Mouse (Mus musculus): ENCODE data around the gene Olfr199. TPM values are rescaled to one million over a fixed set of nuclear protein-coding genes. Genes with fewer than 3 reads are reported as not detected.

The Olfr199 gene
- polyA plus RNA-seq (2014; fragmentation: Illumina TruSeq; extraction: RNeasy Lipid Tissue Mini Kit (QIAGEN cat#74804); ENCODE audit: low read depth, low replicate concordance), result not detected

DNA sequence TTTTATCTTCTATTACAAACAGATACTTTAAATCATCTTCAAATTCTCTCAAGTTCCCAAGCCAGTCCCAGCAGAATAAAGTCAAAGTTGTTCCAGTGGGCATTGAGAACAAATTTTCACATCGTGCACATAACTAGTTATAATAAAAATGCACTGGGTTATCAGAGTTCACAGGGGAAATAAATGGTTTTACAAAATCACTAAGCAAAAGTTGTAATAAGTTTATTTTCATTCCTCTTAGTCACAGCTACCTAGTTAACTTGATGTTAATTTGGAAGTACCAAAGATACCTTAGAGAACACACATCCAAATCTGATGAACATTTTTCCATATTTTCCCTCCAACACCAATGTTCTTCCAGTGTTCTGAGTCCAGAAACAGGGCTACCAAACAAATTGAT is at the start of gene Olfr199:
Gene Olfr199 (minus strand): TSS at position 101 of the 400 bp plus-strand sequence.

DNA sequence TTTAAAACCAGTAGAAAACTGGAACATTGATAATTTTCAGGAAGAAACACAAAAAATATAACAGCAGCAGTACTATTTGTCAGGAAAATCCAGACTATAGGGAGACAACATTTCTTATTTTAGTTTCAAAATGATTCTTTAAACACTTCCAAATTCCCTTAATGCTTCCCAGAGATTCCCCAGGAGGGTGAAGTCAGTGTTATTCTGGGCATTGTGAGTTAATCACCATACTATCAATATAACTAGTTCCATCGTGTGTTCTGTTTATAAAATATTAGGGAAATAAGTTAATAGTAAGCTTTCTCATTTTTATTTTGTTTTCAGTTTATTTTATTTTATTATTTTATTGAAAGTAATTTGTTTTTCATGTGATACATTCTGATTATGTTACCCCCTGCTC is 16.1 kb downstream of the Olfr199 start, which contains the start of gene Olfr198:
Gene Olfr198 (minus strand): TSS at position 101 of the 400 bp plus-strand sequence.

DNA sequence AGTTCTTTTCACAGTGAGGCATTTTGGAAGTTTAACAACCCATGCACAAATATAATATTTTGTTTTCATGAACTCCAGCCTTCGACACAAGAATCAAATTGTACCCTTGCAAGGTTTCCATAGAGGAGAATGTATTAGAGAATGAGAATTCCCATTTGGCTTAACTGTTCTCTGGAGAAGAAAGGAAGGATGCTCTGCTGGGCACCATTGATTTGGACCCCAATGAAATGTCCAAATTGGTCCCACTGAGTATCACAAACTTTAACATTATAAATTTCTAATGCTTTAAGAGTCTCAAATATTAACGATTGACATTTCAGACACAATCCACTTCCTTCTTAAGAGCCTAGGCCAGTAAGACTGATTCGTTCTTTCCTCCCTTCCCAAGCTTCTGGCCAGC is 49.2 kb downstream of the Olfr199 start, which contains the start of gene Olfr196:
Gene Olfr196 (minus strand): TSS at position 101 of the 400 bp plus-strand sequence.

Other genes with a start within 250 kb of the Olfr199 start
- not detected for gene Olfr183, start 224.4 kb downstream of the Olfr199 start, polyA plus RNA-seq (2014; fragmentation: Illumina TruSeq; extraction: RNeasy Lipid Tissue Mini Kit (QIAGEN cat#74804); ENCODE audit: low read depth, low replicate concordance)
- gene Olfr186, start 189.5 kb downstream of the Olfr199 start, polyA plus RNA-seq (2014; fragmentation: Illumina TruSeq; extraction: RNeasy Lipid Tissue Mini Kit (QIAGEN cat#74804); ENCODE audit: low read depth, low replicate concordance), result not detected
- not detected for gene Olfr187, start 180.0 kb downstream of the Olfr199 start, polyA plus RNA-seq (2014; fragmentation: Illumina TruSeq; extraction: RNeasy Lipid Tissue Mini Kit (QIAGEN cat#74804); ENCODE audit: low read depth, low replicate concordance)
- not detected for gene Olfr190, start 141.8 kb downstream of the Olfr199 start, polyA plus RNA-seq (2014; fragmentation: Illumina TruSeq; extraction: RNeasy Lipid Tissue Mini Kit (QIAGEN cat#74804); ENCODE audit: low read depth, low replicate concordance)
- gene Olfr191, start 129.9 kb downstream of the Olfr199 start, polyA plus RNA-seq (2014; fragmentation: Illumina TruSeq; extraction: RNeasy Lipid Tissue Mini Kit (QIAGEN cat#74804); ENCODE audit: low read depth, low replicate concordance), result not detected
- not detected for gene Olfr193, start 107.9 kb downstream of the Olfr199 start, polyA plus RNA-seq (2014; fragmentation: Illumina TruSeq; extraction: RNeasy Lipid Tissue Mini Kit (QIAGEN cat#74804); ENCODE audit: low read depth, low replicate concordance)
- not detected for gene Olfr194, start 98.7 kb downstream of the Olfr199 start, polyA plus RNA-seq (2014; fragmentation: Illumina TruSeq; extraction: RNeasy Lipid Tissue Mini Kit (QIAGEN cat#74804); ENCODE audit: low read depth, low replicate concordance)
- not detected for gene Olfr195, start 72.7 kb downstream of the Olfr199 start, polyA plus RNA-seq (2014; fragmentation: Illumina TruSeq; extraction: RNeasy Lipid Tissue Mini Kit (QIAGEN cat#74804); ENCODE audit: low read depth, low replicate concordance)
- gene Olfr196, start 49.3 kb downstream of the Olfr199 start, polyA plus RNA-seq (2014; fragmentation: Illumina TruSeq; extraction: RNeasy Lipid Tissue Mini Kit (QIAGEN cat#74804); ENCODE audit: low read depth, low replicate concordance), result not detected
- not detected for gene Olfr198, start 16.2 kb downstream of the Olfr199 start, polyA plus RNA-seq (2014; fragmentation: Illumina TruSeq; extraction: RNeasy Lipid Tissue Mini Kit (QIAGEN cat#74804); ENCODE audit: low read depth, low replicate concordance)
- gene Olfr201, start 52.9 kb upstream of the Olfr199 start, polyA plus RNA-seq (2014; fragmentation: Illumina TruSeq; extraction: RNeasy Lipid Tissue Mini Kit (QIAGEN cat#74804); ENCODE audit: low read depth, low replicate concordance), result not detected
- not detected for gene Olfr202, start 67.0 kb upstream of the Olfr199 start, polyA plus RNA-seq (2014; fragmentation: Illumina TruSeq; extraction: RNeasy Lipid Tissue Mini Kit (QIAGEN cat#74804); ENCODE audit: low read depth, low replicate concordance)
- gene Olfr203, start 79.1 kb upstream of the Olfr199 start, polyA plus RNA-seq (2014; fragmentation: Illumina TruSeq; extraction: RNeasy Lipid Tissue Mini Kit (QIAGEN cat#74804); ENCODE audit: low read depth, low replicate concordance), result not detected
- gene Olfr204, start 98.5 kb upstream of the Olfr199 start, polyA plus RNA-seq (2014; fragmentation: Illumina TruSeq; extraction: RNeasy Lipid Tissue Mini Kit (QIAGEN cat#74804); ENCODE audit: low read depth, low replicate concordance), result not detected
- gene Olfr205, start 111.4 kb upstream of the Olfr199 start, polyA plus RNA-seq (2014; fragmentation: Illumina TruSeq; extraction: RNeasy Lipid Tissue Mini Kit (QIAGEN cat#74804); ENCODE audit: low read depth, low replicate concordance), result not detected
- not detected for gene Olfr206, start 129.5 kb upstream of the Olfr199 start, polyA plus RNA-seq (2014; fragmentation: Illumina TruSeq; extraction: RNeasy Lipid Tissue Mini Kit (QIAGEN cat#74804); ENCODE audit: low read depth, low replicate concordance)
- gene Olfr209, start 144.2 kb upstream of the Olfr199 start, polyA plus RNA-seq (2014; fragmentation: Illumina TruSeq; extraction: RNeasy Lipid Tissue Mini Kit (QIAGEN cat#74804); ENCODE audit: low read depth, low replicate concordance), result not detected
- not detected for gene Gabrr3, start 187.6 kb upstream of the Olfr199 start, polyA plus RNA-seq (2014; fragmentation: Illumina TruSeq; extraction: RNeasy Lipid Tissue Mini Kit (QIAGEN cat#74804); ENCODE audit: low read depth, low replicate concordance)

Measured in adrenal gland, adult 10 weeks (tissue).